Mouse (Mus musculus) heart, postnatal 0 days (tissue): ENCODE data around the gene Gm4894. TPM values are rescaled to one million over a fixed set of nuclear protein-coding genes. Genes with fewer than 3 reads are reported as not detected.

ENCODE experiments used
- ATAC-seq: fragments of 200-750 bp; cut with Nextera tagmentation; 2 replicates; pipeline ENCODE4 v1.8.0; 2017; ENCODE audit warnings: low read depth, moderate number of reproducible peaks, moderate library complexity; ENCODE audit not compliant: insufficient read depth
- DNase-seq: peaks from one replicate; pipeline ENCODE4 v3.0.0-alpha.2; 2016; ENCODE audit warnings: low spot score
- H3K27ac ChIP-seq: fragments of 300-500 bp; sonication (generic); 2 replicates; pipeline ENCODE4 v1.5.1; 2014; ENCODE audit warnings: low read depth, mild to moderate bottlenecking
- H3K27me3 ChIP-seq: fragments of 300-500 bp; sonication (generic); 2 replicates; pipeline ENCODE4 v1.6.1; 2014; ENCODE audit warnings: low read length, mixed read lengths; ENCODE audit not compliant: control insufficient read depth, insufficient read depth
- H3K36me3 ChIP-seq: fragments of 300-500 bp; sonication (generic); replicated peaks from 2 replicates; pipeline ENCODE4 v1.6.1; 2014; ENCODE audit warnings: low read length, mixed read lengths; ENCODE audit not compliant: control insufficient read depth, insufficient read depth
- H3K4me1 ChIP-seq: fragments of 300-500 bp; sonication (generic); 2 replicates; pipeline ENCODE4 v1.6.1; 2014; ENCODE audit warnings: antibody characterized with exemption; ENCODE audit not compliant: control insufficient read depth, insufficient read depth
- H3K4me2 ChIP-seq: fragments of 300-500 bp; sonication (generic); 2 replicates; pipeline ENCODE4 v1.6.1; 2014; ENCODE audit warnings: low read depth, mild to moderate bottlenecking, low read length, moderate library complexity
- H3K4me3 ChIP-seq: fragments of 300-500 bp; sonication (generic); 2 replicates; pipeline ENCODE4 v1.5.1; 2014; ENCODE audit warnings: low read depth, low read length
- H3K9ac ChIP-seq: fragments of 300-500 bp; sonication (generic); replicated peaks from 2 replicates; pipeline ENCODE4 v1.6.1; 2014; ENCODE audit warnings: low read depth, low read length, mixed read lengths
- H3K9me3 ChIP-seq: fragments of 300-500 bp; sonication (generic); replicated peaks from 2 replicates; pipeline ENCODE4 v1.6.1; 2016; ENCODE audit warnings: low read length; ENCODE audit not compliant: control insufficient read depth
- CTCF ChIP-seq: IDR thresholded peaks from 2 replicates; pipeline ENCODE4 v1.5.1; 2016; ENCODE audit warnings: antibody characterized with exemption, control low read depth, low read depth
- EP300 ChIP-seq: IDR thresholded peaks from 2 replicates; pipeline ENCODE4 v1.6.1; 2016; ENCODE audit warnings: antibody characterized with exemption, low read depth
- WGBS: fragments of 180-500 bp; shearing (Covaris S2); extraction: QIAGEN DNeasy Blood & Tissue Kit; methylation state at CpG from one replicate; pipeline ENCODE4 v1.1.7; 2014; 5-methylcytosine and 5-hydroxymethylcytosine counted together
- polyA plus RNA-seq: library from polyadenylated mRNA; unstranded; fragments of >200 nt; fragmentation: Nextera tagmentation; extraction: Ambion mirVana; gene quantifications from 2 replicates; pipeline ENCODE4 v1.2.1, GENCODE M21; 2015
- total RNA-seq: library from RNA; depleted of rRNA; stranded (reverse); fragments of >200 nt; gene quantifications from 2 replicates; pipeline ENCODE4 v1.2.3, GENCODE M21; 2014; ENCODE audit warnings: low replicate concordance

Gene Gm4894
- total and polyA plus RNA-seq, 2 experiments from 2014 or later, result not detected

GRCm38 (mm10) chr9:49224488-49224887 is 25.8 kb upstream of the Gm4894 start:
- TF ChIP-seq CTCF, result no peak
- TF ChIP-seq EP300, result no peak
- DNase-seq, result no peak
- ATAC-seq, result no peak
- 66% methylated on average over 10 of the region's 10 CpGs for WGBS
- Histone ChIP-seq H3K9me3 (no peaks in the 10 kb centered on the region), H3K36me3 (no peaks in the 10 kb centered on the region), H3K9ac (no peak overlapping the region), H3K27me3 (no peaks in the 10 kb centered on the region), H3K4me1 (0 out of 2 replicates have a peak, but pooled peaks cover 5% of the 10 kb centered on the region), H3K4me2 (no peak overlapping the region), H3K4me3 (no peak overlapping the region), H3K27ac (no peak overlapping the region)

GRCm38 (mm10) chr9:49227442-49227841 is 22.9 kb upstream of the Gm4894 start:
- Histone ChIP-seq H3K9me3 (no peaks in the 10 kb centered on the region), H3K4me3 (no peak overlapping the region), H3K36me3 (no peaks in the 10 kb centered on the region), H3K27me3 (no peaks in the 10 kb centered on the region), H3K4me1 (0 out of 2 replicates have a peak, but pooled peaks cover 5% of the 10 kb centered on the region), H3K27ac (no peak overlapping the region), H3K9ac (no peak overlapping the region), H3K4me2 (no peak overlapping the region)
- ATAC-seq (no peak), DNase-seq (no peak)
- WGBS, result 68% methylated on average over 9 of the region's 9 CpGs
- TF ChIP-seq CTCF (no peak), EP300 (no peak)

GRCm38 (mm10) chr9:49229054-49229453 is 21.3 kb upstream of the Gm4894 start:
- H3K9me3 ChIP-seq, result no peaks in the 10 kb centered on the region
- WGBS, result 41% methylated on average over 2 of the region's 2 CpGs
- H3K4me2 ChIP-seq, result no peak overlapping the region
- DNase-seq (no peak), ATAC-seq (no peak)
- H3K36me3 ChIP-seq, result no peaks in the 10 kb centered on the region
- peak overlapping the region; percentile 17 for H3K27ac ChIP-seq
- no peak overlapping the region for H3K4me3 ChIP-seq
- H3K4me1 ChIP-seq, result 0 out of 2 replicates have a peak, but pooled peaks cover 5% of the 10 kb centered on the region
- no peak for TF ChIP-seq CTCF
- no peak for TF ChIP-seq EP300
- no peak overlapping the region for H3K9ac ChIP-seq
- H3K27me3 ChIP-seq, result no peaks in the 10 kb centered on the region

GRCm38 (mm10) chr9:49246839-49247238 is 3.5 kb upstream of the Gm4894 start:
- H3K27ac ChIP-seq, result no peak overlapping the region
- H3K9me3 ChIP-seq, result no peaks in the 10 kb centered on the region
- DNase-seq, result peak; percentile 22
- no peaks in the 10 kb centered on the region for H3K36me3 ChIP-seq
- no peak for ATAC-seq
- H3K4me2 ChIP-seq, result no peak overlapping the region
- H3K4me3 ChIP-seq, result no peak overlapping the region
- H3K9ac ChIP-seq, result no peak overlapping the region
- TF ChIP-seq CTCF, result peak; percentile 67
- TF ChIP-seq EP300, result no peak
- H3K4me1 ChIP-seq, result no peaks in the 10 kb centered on the region
- 25% methylated on average over 7 of the region's 7 CpGs for WGBS
- no peaks in the 10 kb centered on the region for H3K27me3 ChIP-seq

- DNase-seq (no peak), ATAC-seq (no peak)
- Histone ChIP-seq H3K4me1 (no peaks in the 10 kb centered on the region), H3K27ac (no peak overlapping the region), H3K9ac (no peak overlapping the region), H3K36me3 (no peaks in the 10 kb centered on the region), H3K4me2 (no peak overlapping the region), H3K9me3 (no peaks in the 10 kb centered on the region), H3K27me3 (no peaks in the 10 kb centered on the region), H3K4me3 (no peak overlapping the region)
- WGBS, result 68% methylated on average over 7 of the region's 7 CpGs
- TF ChIP-seq EP300, result no peak
- TF ChIP-seq CTCF, result no peak
Measured at GRCm38 (mm10) chr9:49268949-49269348, 18.6 kb downstream of the Gm4894 start.

- Histone ChIP-seq H3K27me3 (no peaks in the 10 kb centered on the region), H3K9ac (no peak overlapping the region), H3K4me2 (no peak overlapping the region), H3K36me3 (no peaks in the 10 kb centered on the region), H3K4me1 (no peaks in the 10 kb centered on the region), H3K9me3 (no peaks in the 10 kb centered on the region), H3K4me3 (no peak overlapping the region), H3K27ac (no peak overlapping the region)
- WGBS, result 74% methylated on average over 7 of the region's 7 CpGs
- TF ChIP-seq EP300 (no peak), CTCF (no peak)
- ATAC-seq (no peak), DNase-seq (no peak)
Measured at GRCm38 (mm10) chr9:49273566-49273965, 23.2 kb downstream of the Gm4894 start.
